Mouse (Mus musculus) T-helper 1 cell (primary cell): ENCODE data around the gene Lcat.

Experiments used
- in situ Hi-C: fragments of 300-600 bp; cut with MboI, MseI; formaldehyde crosslinking; loops from one replicate; pipeline ENCODE4 v1.15.1; 2025; ENCODE audit warnings: high pct_unique_total_duplicates

Lcat gene

DNA sequence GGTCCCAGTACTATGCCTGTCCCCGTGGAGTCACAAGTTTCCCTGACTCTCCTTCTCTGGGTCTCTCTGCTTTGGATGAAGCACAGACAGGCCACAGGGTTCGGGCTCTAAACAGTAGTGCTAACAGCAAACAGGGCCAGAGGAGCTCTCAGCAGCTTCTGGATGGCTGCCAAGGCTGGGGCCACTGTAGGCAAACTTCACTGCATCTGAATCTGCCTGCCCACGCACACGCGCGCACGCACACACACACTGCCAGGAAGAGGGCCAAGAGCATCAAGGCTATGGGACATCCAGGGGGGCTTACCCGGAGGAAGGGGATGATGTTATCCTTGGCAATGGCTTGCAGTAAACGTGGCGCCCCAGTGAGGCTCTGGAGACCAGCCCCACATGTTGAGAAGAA, 6.2 kb upstream of the Lcat start:
- in situ Hi-C loops, result no loop called here

DNA sequence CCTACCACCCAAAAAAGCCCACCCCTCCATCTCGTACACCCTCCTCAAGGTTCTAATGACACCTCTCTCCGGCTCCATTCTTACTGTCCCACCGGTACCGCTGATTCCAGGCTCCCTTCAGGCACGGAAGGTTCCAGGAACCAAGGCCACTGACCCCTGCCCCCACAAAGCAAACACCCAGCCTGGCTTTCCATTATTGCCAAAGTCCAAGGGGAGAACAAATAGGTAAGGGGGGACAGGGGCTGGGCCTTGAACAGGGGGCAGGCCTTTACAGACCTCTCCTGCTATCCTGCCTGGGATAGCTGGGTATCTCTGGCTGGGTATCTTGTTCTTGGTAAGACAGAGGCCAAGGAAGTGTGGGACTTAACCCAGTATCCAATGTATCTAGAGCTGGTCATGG, 640 bp downstream of the Lcat start:
- in situ Hi-C loops, result no loop called here

GRCm38 (mm10) chr8:105942026-105942425, 1.2 kb downstream of the Lcat start:
- in situ Hi-C loops, result no loop called here

DNA sequence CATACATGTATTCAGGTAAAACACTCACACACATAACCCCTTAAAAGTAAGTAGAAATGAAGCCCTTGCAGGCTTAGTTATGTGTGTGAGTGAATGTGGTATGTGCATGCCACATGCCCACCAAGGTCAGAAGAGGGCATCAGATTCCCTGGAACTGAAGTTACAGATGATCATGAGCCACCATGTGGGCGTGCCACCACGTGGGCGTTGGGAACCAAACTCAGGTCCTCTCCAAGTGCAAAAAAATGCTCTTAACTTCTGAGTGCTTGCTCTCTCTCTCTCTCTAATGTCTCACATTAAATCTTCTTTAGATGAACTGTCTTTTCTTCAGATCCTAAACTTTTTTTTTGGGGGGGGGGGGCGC, 4.9 kb downstream of the Lcat start, which contains the start of gene Psmb10:
Psmb10 (minus strand) TSS at position 139 of the 364 bp plus-strand sequence.
- in situ Hi-C loops, result no loop called here

GRCm38 (mm10) chr8:105937496-105938305, 5.5 kb downstream of the Lcat start:
- in situ Hi-C loops, result no loop called here

DNA sequence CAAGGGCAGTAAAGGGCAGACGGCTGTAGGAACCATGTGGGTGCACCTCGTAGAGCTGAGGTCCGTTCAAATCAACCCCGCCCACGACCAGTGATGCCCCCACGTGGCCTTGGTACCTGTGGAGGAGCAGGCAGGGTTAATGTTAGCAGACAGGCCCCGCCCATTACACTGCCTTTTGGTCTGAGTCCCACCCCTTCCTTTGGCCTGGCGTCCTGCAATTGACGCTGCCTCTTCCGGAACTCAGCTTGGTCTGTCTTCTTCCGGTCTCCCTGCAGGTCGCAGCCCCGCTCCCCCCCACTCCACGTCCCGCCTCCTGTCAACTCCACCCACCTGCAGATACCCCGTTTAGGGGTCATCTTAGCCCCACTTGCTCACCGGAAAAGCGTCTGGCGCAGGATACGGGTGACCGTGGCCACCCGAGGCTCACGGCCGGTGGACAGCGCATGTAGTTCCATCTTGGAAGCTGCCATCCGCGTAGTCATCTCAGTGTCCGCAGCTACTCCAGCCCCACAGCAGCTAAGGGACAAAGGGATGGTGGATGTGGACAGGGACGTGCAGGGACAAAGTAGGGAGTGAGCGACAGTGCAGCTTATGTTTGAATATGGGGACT, 6.2 kb downstream of the Lcat start:
- in situ Hi-C loops, result no loop called here

DNA sequence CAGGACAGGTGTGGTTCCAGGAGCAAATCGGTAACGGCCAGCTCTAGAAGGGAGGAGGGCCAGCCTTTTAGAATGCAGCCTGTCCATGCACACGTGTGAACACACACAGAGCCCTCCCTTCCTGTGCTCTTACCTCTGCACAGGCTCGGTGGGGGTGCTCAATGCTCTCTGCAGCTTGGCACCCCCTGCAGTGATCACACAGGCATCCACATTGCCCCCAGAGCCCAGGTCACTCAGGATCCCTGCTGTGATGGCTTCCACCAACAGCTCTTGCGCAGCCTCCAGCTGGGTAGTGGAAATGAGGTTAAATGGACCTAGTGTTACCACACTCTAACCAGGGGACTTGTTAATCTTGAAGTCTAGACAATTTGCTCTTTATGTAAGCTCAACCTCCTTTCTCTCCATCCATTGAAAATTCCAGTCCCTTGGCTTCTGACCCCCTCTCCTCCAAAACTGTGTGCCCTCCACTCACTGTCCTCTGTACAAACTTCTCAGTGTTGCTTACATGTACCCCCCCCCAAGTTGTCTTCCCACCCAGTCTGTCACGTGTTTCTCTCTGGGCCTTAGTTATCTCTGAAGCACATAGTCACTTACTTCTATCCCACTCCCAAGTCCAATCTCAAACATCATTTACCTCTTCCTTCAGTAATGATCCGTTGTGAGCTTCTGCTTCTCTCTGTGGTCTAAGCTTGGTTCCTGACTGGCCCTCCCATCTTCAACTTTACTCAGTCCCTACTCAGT, 7.1 kb downstream of the Lcat start:
- in situ Hi-C loops, result no loop called here

DNA sequence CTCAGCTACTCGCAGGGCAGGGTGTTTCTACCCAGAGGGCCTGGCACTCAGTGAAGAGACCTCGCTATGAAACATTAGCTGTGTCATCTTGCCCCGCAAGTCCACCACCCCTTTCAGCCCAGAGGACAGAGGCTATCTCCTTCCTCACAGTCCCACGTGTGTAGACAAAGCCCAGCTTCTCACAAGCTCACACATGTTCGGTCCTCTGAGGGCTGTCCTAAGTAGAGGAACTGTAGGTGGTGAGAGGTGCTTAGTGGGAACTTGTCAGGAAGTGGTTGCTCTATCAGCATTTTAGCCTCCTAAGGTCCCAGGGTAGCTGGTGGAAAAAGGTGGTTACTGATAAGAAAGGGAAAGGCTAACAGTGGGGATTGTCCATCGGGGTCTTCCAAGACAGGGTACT, 8.1 kb downstream of the Lcat start:
- in situ Hi-C loops, result no loop called here

DNA sequence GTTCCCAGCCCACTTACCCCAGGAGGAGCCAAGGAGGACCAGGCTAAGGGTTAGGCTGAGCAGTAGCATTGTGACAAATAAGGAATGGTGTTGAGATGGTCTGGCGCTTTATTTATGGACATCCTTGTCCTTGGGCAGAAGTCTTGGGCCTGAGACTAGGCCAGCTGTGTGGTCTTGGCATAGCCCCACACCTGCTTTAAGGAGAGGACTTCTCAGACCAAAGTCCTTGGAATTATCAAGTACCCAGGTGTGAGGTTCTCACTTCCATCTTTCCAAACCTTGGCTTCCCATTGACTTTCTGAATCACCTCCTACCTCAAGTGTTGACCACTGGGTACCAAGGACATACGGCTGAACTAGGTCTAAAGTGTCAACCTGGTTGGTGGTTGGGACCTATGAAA, 9.4 kb downstream of the Lcat start, which contains the start of gene Ctrl:
Ctrl (minus strand) TSS at position 101 of the 400 bp plus-strand sequence.
- in situ Hi-C loops, result loop anchor here (5.0 kb wide), 1 partner anchor 41 kb away; the partner anchor contains the start of gene Nrn1l

- in situ Hi-C loops, result loop anchor here (5.0 kb wide), 1 partner anchor 40 kb away; the partner anchor contains the start of gene Nrn1l
Measured at GRCm38 (mm10) chr8:105932525-105932924, 10.7 kb downstream of the Lcat start.

- in situ Hi-C loops, result loop anchor here (5.0 kb wide), 1 partner anchor 39 kb away; the partner anchor contains the start of gene Nrn1l
Measured at GRCm38 (mm10) chr8:105931271-105931670, 11.9 kb downstream of the Lcat start.

GRCm38 (mm10) chr8:105930602-105931001, 12.6 kb downstream of the Lcat start:
- in situ Hi-C loops, result loop anchor here (5.0 kb wide), 1 partner anchor 38 kb away; the partner anchor contains the start of gene Nrn1l

DNA sequence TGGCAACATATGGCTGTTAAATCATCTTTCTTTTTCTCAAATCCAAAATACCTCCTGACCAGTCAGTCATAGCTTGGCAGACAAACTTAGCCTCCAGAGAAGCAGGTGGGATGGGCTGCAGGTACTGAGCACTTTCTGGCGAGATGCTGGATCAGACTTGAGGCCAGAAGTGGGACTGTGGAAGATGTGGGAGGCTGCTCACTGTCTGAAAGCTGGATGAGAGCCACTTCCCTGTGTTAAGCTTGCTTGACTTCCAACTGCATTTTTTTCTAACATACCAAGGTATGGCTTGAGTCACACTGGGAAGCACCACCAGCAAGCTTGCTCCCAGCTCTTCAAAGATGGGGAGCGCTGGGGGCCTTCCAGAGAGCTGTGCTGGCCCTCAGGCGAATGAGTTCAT, 18.1 kb downstream of the Lcat start:
- in situ Hi-C loops, result no loop called here

GRCm38 (mm10) chr8:105919390-105919789, 23.8 kb downstream of the Lcat start:
- in situ Hi-C loops, result no loop called here

DNA sequence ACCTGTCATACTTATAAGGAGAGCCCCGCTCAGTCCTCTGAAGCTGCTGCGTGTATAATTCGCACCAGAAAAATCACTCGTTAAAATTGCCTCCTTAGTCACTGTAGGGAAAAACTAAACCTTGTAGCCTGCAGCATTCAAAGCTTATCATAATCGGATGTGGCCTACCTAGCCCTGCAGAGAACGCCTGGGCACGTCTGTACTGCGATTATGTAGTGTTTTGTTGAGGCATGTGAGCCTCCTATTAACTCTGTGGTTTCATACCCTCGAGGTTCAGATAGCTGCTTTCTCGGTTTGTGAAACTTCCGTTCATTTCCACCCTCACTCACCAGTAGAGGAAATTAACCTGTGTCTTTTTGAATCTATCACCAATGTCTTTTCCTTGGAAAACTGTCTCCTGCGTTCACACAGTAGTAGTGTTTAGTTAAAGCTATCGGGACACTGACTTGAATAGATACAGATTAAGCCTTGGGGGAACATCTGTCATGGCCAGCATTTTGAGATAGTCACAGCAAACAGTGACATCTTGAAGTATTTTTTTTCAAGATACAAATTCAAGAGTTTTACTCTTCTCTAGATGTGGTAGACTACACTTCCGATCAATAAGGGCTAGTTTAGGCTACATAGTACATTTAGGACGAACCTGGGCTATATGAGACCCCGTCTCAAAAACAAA, 42.1 kb downstream of the Lcat start:
- in situ Hi-C loops, result no loop called here

- in situ Hi-C loops, result no loop called here
Measured at GRCm38 (mm10) chr8:105900180-105900940, 42.8 kb downstream of the Lcat start, which contains the start of gene Pskh1. Gene Pskh1 (plus strand): TSS chr8:105900441.

- in situ Hi-C loops, result no loop called here
Measured at GRCm38 (mm10) chr8:105897801-105898480, 45.2 kb downstream of the Lcat start.

DNA sequence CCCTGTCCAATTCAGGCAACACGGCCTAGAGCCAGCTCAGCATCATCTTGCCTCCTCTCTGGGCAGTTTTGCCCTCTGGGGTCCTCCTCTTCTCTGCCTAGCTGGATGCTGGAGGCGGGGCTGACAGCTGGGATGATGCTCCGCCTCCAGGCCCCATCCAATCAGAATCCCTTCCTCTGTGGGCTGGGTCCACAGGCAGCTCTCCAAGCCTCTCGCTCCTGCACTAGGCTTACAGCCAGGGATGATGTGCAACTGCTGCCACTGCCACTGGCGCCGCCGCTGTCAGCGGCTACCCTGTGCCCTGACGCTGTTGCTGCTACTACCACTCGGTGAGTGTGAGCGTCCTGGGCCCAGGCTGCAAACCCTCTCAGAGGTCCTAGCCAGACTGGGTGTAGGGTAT, 49.8 kb downstream of the Lcat start, which contains the start of gene Nrn1l:
Nrn1l (plus strand) TSS at position 229 of the 400 bp plus-strand sequence.
- in situ Hi-C loops, result loop anchor here (5.0 kb wide), 1 partner anchor 39 kb away; the partner anchor contains the start of gene Ctrl

DNA sequence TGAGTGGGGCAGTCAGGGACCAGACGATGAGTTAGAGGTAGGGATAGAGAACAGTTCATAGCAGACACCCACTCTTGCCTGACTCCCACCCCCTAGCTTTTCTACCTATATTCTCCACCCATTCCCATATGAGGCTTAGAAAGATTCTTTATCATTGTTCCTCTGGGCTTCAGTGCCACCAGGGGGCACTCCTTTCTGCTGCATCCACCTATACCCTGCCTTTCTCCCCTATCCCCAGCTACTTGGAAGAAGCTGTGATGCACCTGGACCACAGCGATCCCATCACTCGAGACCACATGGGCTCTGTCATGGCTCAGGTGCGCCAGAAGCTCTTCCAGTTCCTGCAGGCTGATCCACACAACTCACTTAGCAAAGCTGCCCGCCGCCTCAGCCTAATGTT, 50.8 kb downstream of the Lcat start:
- in situ Hi-C loops, result loop anchor here (5.0 kb wide), 1 partner anchor 40 kb away; the partner anchor contains the start of gene Ctrl

DNA sequence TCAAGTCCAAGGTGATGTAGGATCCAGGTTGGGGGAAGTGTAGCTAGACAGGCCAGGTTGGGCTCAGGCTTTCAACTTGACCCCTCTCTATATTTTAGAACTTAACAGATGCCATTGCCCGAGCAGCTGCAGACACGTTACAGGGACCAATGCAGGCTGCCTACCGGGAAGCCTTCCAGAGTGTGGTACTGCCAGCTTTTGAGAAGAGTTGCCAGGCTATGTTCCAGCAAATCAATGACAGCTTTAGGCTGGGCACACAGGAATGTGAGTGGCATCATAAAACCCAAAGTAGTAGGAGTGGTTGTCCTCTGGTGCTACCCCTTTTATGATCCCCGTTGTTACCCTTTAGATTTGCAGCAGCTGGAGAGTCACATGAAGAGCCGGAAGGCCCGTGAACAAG, 52.3 kb downstream of the Lcat start:
- in situ Hi-C loops, result loop anchor here (5.0 kb wide), 1 partner anchor 41 kb away; the partner anchor contains the start of gene Ctrl
